Mouse (Mus musculus) ES-Bruce4 (cell line): Measurements from ENCODE around the gene Pou6f1. TPM values are rescaled to one million over a fixed set of nuclear protein-coding genes. Genes with fewer than 3 reads are reported as not detected.
A peak's percentile ranks its signal among the peaks of the same experiment; 100 is the strongest.
"Not testable (repeated sequence)": the region's sequence is repeated elsewhere in the genome, so short reads cannot be mapped to it uniquely, and the experiment has no call there.

Experiments
- H3K27ac ChIP-seq: 2 replicates; pipeline ENCODE4 v1.5.1; 2012; ENCODE audit warnings: low read length, inconsistent platforms; ENCODE audit not compliant: insufficient read depth
- H3K27me3 ChIP-seq: 2 replicates; pipeline ENCODE4 v1.6.1; 2012; ENCODE audit warnings: mild to moderate bottlenecking, low read length, inconsistent platforms; ENCODE audit not compliant: control insufficient read depth, poor library complexity, insufficient read depth, severe bottlenecking
- H3K36me3 ChIP-seq: 2 replicates; pipeline ENCODE4 v1.6.1; 2012; ENCODE audit warnings: inconsistent platforms, mild to moderate bottlenecking, low read length, moderate library complexity; ENCODE audit not compliant: control insufficient read depth, poor library complexity, insufficient read depth, severe bottlenecking
- H3K4me1 ChIP-seq: one replicate; pipeline ENCODE4 v1.8.1; 2011; ENCODE audit warnings: low read length; ENCODE audit not compliant: control insufficient read depth, insufficient read depth
- H3K4me3 ChIP-seq: 2 replicates; pipeline ENCODE4 v1.5.1; 2011; ENCODE audit warnings: low read depth, mild to moderate bottlenecking, low read length
- H3K9ac ChIP-seq: 2 replicates; pipeline ENCODE4 v1.6.1; 2012; ENCODE audit warnings: low read depth, mild to moderate bottlenecking, inconsistent platforms; ENCODE audit not compliant: poor library complexity, severe bottlenecking
- H3K9me3 ChIP-seq: replicated peaks from 2 replicates; pipeline ENCODE4 v1.6.1; 2012; ENCODE audit warnings: mild to moderate bottlenecking, low read length, inconsistent platforms; ENCODE audit not compliant: control insufficient read depth, poor library complexity, insufficient read depth, severe bottlenecking
- CTCF ChIP-seq: IDR thresholded peaks from one replicate; pipeline ENCODE4 v1.8.1; 2011; ENCODE audit warnings: low read depth, low read length
- EP300 ChIP-seq: IDR thresholded peaks from 2 replicates; pipeline ENCODE4 v1.6.1; 2011; ENCODE audit warnings: low read depth, low read length; ENCODE audit not compliant: insufficient read depth
- POLR2A ChIP-seq: IDR thresholded peaks from one replicate; pipeline ENCODE4 v1.8.1; 2011; ENCODE audit warnings: low read length; ENCODE audit not compliant: insufficient read depth
- polyA plus RNA-seq: library from polyadenylated mRNA; stranded (reverse); fragments of >200 nt; gene quantifications from 2 replicates; pipeline ENCODE4 v1.2.4, GENCODE M21; 2011; ENCODE audit warnings: low read depth; ENCODE audit not compliant: missing spikeins, insufficient read depth, insufficient read length

Pou6f1 gene
- polyA plus RNA-seq, 1 experiment: 7.3 TPM

DNA sequence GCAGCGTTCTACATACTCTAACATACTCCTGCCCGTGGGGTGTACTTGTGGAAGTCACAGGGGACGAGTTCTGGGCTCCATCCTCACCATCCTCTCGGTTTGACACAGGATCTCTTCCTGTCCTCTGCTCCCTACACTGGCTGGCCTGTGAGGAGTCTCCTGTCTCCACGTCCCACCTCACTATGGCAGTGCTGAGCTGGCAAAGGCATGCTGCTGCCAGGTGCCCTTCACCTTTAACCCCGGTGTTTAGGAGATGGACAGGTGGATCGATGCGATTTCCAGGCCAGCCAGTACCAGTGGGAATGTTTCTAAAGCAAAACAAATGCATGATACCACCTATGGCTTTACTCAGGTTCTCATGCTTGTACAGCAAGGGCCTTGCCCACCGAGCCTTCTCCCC lies 24.0 kb upstream of the Pou6f1 start:
- peaks cover 26% of the 10 kb centered on the region for H3K36me3 ChIP-seq
- no peak overlapping the region for H3K9ac ChIP-seq
- no peak overlapping the region for H3K4me3 ChIP-seq
- TF ChIP-seq POLR2A (no peak), EP300 (no peak), CTCF (no peak)
- no peaks in the 10 kb centered on the region for H3K9me3 ChIP-seq
- H3K27me3 ChIP-seq: no peaks in the 10 kb centered on the region
- H3K27ac ChIP-seq: no peak overlapping the region
- H3K4me1 ChIP-seq: peaks cover 8% of the 10 kb centered on the region

DNA sequence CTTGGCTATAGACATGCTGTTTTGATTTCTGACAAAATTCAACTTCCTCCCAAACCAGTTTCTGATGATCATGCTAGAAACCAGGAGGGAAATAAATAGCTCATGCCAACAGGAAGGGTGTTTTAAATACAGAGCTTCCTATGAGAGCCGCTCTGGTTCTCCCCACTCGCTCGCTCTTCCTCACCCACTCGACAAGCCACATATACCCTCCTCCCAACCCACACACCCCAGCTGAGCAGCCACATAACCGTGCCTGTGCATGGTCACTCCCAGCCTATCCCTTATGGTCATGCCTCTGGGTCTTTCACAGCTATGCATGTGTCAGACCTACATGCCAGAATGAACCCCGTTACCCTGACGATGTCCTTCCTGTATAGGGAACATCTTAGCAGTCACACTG lies 22.4 kb upstream of the Pou6f1 start:
- Histone ChIP-seq H3K36me3 (peaks cover 33% of the 10 kb centered on the region), H3K4me1 (peaks cover 8% of the 10 kb centered on the region), H3K9me3 (no peaks in the 10 kb centered on the region), H3K4me3 (no peak overlapping the region), H3K27me3 (no peaks in the 10 kb centered on the region), H3K27ac (no peak overlapping the region), H3K9ac (no peak overlapping the region)
- TF ChIP-seq POLR2A (no peak), EP300 (no peak), CTCF (no peak)

DNA sequence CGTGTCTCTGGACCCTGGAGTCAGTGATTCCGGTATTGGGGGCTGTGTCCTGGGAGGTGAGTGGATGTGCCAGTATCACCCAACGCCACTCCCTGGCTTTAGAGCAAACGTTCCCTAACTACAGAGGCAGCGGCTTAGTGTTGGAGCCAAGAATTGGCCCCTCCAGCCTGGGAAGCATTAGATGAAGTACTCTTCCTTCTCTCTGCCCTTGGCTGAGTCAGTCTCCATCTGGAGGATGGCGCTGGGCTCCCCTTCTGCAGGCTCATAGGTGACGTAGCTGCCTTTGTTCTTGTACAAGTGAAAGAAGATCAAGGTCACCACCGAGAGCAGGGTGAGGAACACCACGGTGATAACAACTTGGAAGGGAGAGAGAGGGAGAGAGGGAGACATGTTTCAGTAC lies 21.9 kb upstream of the Pou6f1 start:
- not testable (repeated sequence) for H3K27ac ChIP-seq, H3K4me3 ChIP-seq, H3K4me1 ChIP-seq, H3K9me3 ChIP-seq, H3K27me3 ChIP-seq, H3K9ac ChIP-seq
- peaks cover 35% of the 10 kb centered on the region for H3K36me3 ChIP-seq

DNA sequence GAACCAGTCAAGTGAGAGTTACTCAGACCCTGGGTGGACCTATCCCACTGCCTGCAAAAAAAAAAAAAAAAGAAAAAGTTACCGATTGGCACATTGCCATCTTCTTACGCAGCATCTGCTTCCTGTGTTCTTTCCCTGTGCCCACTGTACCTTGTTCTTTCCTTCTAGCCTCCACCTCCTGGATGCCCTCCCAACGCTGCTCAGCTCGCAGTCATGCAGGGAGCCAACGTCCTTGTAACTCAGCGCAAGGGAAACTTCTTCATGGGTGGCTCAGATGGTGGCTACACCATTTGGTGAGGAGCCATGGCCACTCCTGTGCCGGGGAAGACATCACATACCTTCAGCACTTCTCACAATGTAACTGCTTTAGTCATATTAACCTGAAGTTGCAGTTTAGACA lies 19.4 kb upstream of the Pou6f1 start:
- Histone ChIP-seq H3K9ac (no peak overlapping the region), H3K27ac (no peak overlapping the region), H3K4me1 (peaks cover 2% of the 10 kb centered on the region), H3K36me3 (peaks cover 35% of the 10 kb centered on the region), H3K4me3 (no peak overlapping the region), H3K9me3 (no peaks in the 10 kb centered on the region), H3K27me3 (no peaks in the 10 kb centered on the region)
- TF ChIP-seq CTCF (no peak), POLR2A (no peak), EP300 (no peak)

DNA sequence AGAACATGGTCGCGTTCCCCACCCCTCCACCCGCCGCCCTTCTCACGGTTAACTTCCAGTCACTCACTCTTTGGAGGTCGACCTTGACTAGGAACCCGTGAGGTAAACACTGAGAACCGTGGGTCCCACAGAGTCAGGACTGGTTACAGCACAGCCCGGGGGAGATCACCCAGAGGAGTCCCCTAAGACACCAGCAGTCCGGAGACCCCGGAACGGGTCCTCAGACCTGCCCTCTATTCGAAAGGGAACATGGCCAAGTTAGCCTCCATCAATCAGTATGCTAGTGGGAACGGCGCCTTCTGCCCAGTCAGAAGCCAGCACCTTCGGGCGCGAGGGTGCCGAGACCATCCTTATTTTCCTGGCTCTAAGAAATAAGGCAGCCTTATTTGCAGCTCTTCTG lies 16.4 kb upstream of the Pou6f1 start:
- Histone ChIP-seq H3K9me3 (no peaks in the 10 kb centered on the region), H3K27ac (peak overlapping the region; percentile 52; the same call in 1 of the 2 replicates), H3K27me3 (no peaks in the 10 kb centered on the region), H3K4me3 (peak overlapping the region; percentile 96), H3K36me3 (peaks cover 28% of the 10 kb centered on the region), H3K9ac (peak overlapping the region; percentile 93), H3K4me1 (no peaks in the 10 kb centered on the region)
- TF ChIP-seq EP300: no peak
- no peak for TF ChIP-seq POLR2A
- no peak for TF ChIP-seq CTCF

DNA sequence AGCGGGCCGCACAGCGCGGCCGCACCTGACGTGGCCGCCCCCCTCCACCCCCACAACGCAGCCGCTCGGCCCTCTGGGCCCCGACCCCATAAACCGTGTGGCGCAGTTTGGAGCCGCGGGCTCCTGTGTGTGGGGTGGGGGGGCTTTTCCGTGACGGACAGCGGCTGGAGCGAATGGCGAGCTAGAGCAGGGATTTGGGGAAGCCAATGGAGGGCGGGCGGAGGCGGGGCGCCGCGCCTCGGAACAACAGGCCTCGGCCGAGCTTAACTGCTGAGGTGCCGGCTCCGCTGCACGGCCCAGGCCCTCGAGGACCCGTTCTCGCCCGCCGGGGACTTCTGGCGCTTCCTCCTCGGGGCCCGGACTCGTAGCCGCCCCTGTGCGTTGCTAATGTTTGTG lies 16.0 kb upstream of the Pou6f1 start:
- TF ChIP-seq POLR2A (no peak), CTCF (no peak), EP300 (no peak)
- Histone ChIP-seq H3K27me3 (no peaks in the 10 kb centered on the region), H3K9me3 (no peaks in the 10 kb centered on the region), H3K27ac (peak overlapping the region; percentile 52; the same call in 1 of the 2 replicates), H3K4me3 (peak overlapping the region; percentile 96), H3K4me1 (peaks cover under 1% of the 10 kb centered on the region), H3K36me3 (peaks cover 25% of the 10 kb centered on the region), H3K9ac (peak overlapping the region; percentile 93)
